Comparison of ENCODE assay signal across 2 mouse cellular contexts in genomic region chrX:131402891-131403290, GRCm38 (mm10).
DNase-seq lines count a peak whose midpoint lies in the region; TF ChIP-seq lines count a peak whose summit lies in the region.
"Not testable (repeated sequence)": the region's sequence is repeated elsewhere in the genome, so short reads cannot be mapped to it uniquely, and the experiment has no call there.

No protein-coding gene starts in this region.

- H3K27ac ChIP-seq in MEL (ENCODE audit: control insufficient read depth, low read depth, low read length): peak overlapping the region; percentile 75

- not testable (repeated sequence) for TF ChIP-seq POLR2A in MEL (IDR thresholded peaks at IDR 0.05; ENCODE audit: control insufficient read depth in 1 of 2, insufficient read depth in 1 of 2, low read depth in 1 of 2, low read length in 2 of 2, poor library complexity in 1 of 2)

- TF ChIP-seq CTCF in MEL (IDR thresholded peaks at IDR 0.05 in 2 of 3, conservative IDR thresholded peaks at IDR 0.05 in 1 of 3; ENCODE audit: control insufficient read depth in 1 of 3, insufficient read depth in 1 of 3, low read depth in 2 of 3, low read length in 3 of 3, poor library complexity in 1 of 3, severe bottlenecking in 1 of 3): not testable (repeated sequence)

- peaks cover 0 to 12% of the 10 kb centered on the region in 2 experiments; a peak in 2 of 4 replicates for H3K36me3 ChIP-seq in MEL (ENCODE audit: control insufficient read depth in 1 of 2, insufficient read depth in 2 of 2, low read length in 2 of 2)

- peak; percentile 81 for DNase-seq in MEL (ENCODE audit: low read depth, low spot score)
- peak; percentile 30 for DNase-seq in MEL-GATA-1-ER (ENCODE audit: extremely low read depth, low read depth)

- not testable (repeated sequence) for H3K27me3 ChIP-seq in MEL (ENCODE audit: control insufficient read depth in 1 of 2, insufficient read depth in 2 of 2, low read length in 2 of 2)

- not testable (repeated sequence) for H3K9ac ChIP-seq in MEL (ENCODE audit: control insufficient read depth, low read depth, low read length, poor library complexity, severe bottlenecking)

- H3K4me1 ChIP-seq in MEL (ENCODE audit: control insufficient read depth in 1 of 2, insufficient read depth in 2 of 2, low read length in 2 of 2): not testable (repeated sequence)

- not testable (repeated sequence) for H3K4me3 ChIP-seq in MEL (ENCODE audit: control insufficient read depth in 1 of 2, insufficient read depth in 1 of 2, low read depth in 2 of 2, low read length in 2 of 2)

- TF ChIP-seq EP300 in MEL (IDR thresholded peaks at IDR 0.05; ENCODE audit: low read depth in 1 of 2, low read length in 2 of 2): peak; percentile 73 to 84

- TF ChIP-seq RAD21 in MEL (IDR thresholded peaks at IDR 0.05; ENCODE audit: low read depth, low read length): not testable (repeated sequence)

- not testable (repeated sequence) for H3K79me2 ChIP-seq in MEL (ENCODE audit: control insufficient read depth, insufficient read depth, low read length, poor library complexity)

- not testable (repeated sequence) for H3K9me3 ChIP-seq in MEL (replicated peaks; ENCODE audit: insufficient read depth, low read length)

TF ChIP-seq in MEL, 35 proteins besides CTCF, POLR2A, EP300 and RAD21:
- TF ChIP-seq ETS1 (IDR thresholded peaks at IDR 0.05; ENCODE audit: low read depth, low read length) (peak; percentile 42; the same call in 1 of the 2 replicates), GATA1 (IDR thresholded peaks at IDR 0.05; ENCODE audit: low read depth, low read length) (peak; percentile 52), RCOR1 (IDR thresholded peaks at IDR 0.05; ENCODE audit: low read depth, low read length) (peak; percentile 44; the same call in 1 of the 2 replicates), TCF12 (IDR thresholded peaks at IDR 0.05; ENCODE audit: low read depth, low read length) (peak; percentile 30; the same call in 1 of the 2 replicates)
